Mouse (Mus musculus): ENCODE data around the gene Olfr938.

Gene Olfr938

GRCm38 (mm10) chr9:39078787-39079186 is at the start of gene Olfr938:
Gene Olfr938, minus strand, starts transcription at chr9:39078887.
- DNase-seq (ENCODE audit: low spot score), result no peak

DNA sequence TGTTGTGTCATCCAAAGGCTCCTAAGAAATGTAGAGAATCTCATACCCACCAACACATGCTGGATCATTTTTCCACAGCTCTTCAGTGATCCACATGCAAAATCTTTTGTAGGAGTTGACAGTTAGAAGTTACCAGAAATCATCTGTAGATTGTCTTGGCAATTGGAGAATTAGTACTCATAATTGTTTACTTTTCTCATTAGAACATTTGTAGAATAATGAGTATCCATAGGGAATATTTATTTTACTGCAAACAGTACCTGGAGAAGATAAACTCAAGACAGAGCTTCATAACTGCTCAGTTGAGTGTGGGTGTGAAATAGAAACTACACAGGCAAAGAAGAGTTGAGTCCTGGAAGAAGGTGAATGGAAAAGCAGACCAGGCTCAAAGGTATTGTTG is 49.1 kb upstream of the Olfr938 start, which contains the start of gene Olfr27:
Olfr27 (plus strand) TSS at position 301 of the 400 bp plus-strand sequence.
- DNase-seq (ENCODE audit: low spot score), result no peak

DNA sequence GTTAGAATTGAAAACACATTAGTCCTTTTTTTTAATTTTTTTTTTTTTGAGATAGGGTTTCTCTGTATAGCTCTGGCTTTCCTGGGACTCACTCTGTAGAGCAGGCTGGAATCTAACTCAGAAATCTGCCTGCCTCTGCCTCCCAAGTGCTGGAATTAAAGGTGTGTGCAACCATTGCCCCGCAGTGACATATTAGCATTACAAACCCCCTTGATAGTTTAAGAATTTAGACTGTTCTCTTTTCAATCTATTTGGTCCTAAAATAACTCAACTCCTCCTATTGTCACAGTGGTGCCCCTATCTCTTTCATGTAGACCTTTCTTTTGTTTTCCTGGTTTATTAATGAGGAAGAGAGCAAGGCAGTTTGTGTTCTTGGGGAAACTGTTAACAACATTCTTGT is 48.6 kb upstream of the Olfr938 start:
- DNase-seq (ENCODE audit: low spot score), result no peak

DNA sequence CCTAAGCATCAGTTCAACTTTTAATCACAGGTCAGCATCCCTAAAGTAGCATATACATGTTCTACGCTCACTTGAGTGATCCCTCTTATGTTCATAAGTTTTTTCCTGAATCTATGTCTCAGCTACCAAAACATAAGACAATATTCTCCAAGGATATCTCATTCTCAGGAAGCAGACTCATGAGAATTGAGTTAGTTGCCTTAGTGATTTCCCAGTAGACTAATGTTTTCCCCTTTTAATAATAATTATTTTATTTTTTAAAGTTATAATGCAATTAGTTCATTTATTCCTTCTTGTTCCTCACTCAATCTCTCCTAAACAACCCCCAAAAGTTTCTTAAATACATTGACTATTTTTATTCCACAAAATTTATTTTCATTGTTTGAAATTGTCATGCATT is 13.8 kb downstream of the Olfr938 start, which contains the start of gene Olfr937:
Olfr937 (minus strand) TSS at position 101 of the 400 bp plus-strand sequence.
- DNase-seq (ENCODE audit: low spot score), result no peak

All from spleen, adult 12 weeks (tissue).